Mouse (Mus musculus): ENCODE results near the gene Gpatch2.

GRCm38 (mm10) chr1:187293233-187293632 is 77.9 kb downstream of the Gpatch2 start:
- TF ChIP-seq CTCF (IDR thresholded peaks at IDR 0.05; ENCODE audit: low read depth) = no peak
- no peak for TF ChIP-seq EP300 (IDR thresholded peaks at IDR 0.05; ENCODE audit: low read depth)

Measured in liver, postnatal 0 days (tissue).